Mouse (Mus musculus): ENCODE measurements at regions not wholly inside any gene's neighbourhood (a gene's known extent, or its start where the extent isn't known, plus 50 kb on each side); places are given as distances from the start of the nearest gene placed in this dataset.
"Not testable (repeated sequence)": the region's sequence is repeated elsewhere in the genome, so short reads cannot be mapped to it uniquely, and the experiment has no call there.

- peak; percentile 72 for DNase-seq
- intact Hi-C loops (cut with DNase I) = no loop called here
These were observed 231.4 kb downstream of the Lpin1 start for GRCm38 (mm10) chr12:16379415-16379814.

- intact Hi-C loops (cut with DNase I) = no loop called here
- no peak for DNase-seq
These were observed 232.3 kb downstream of the Lpin1 start for GRCm38 (mm10) chr12:16378501-16378900.

GRCm38 (mm10) chr12:16374331-16374996 lies 236.3 kb downstream of the Lpin1 start:
- intact Hi-C loops (cut with DNase I) = no loop called here
- no peak for DNase-seq

GRCm38 (mm10) chr12:16370061-16370460 lies 240.7 kb downstream of the Lpin1 start:
- intact Hi-C loops (cut with DNase I) = no loop called here
- no peak for DNase-seq

GRCm38 (mm10) chr12:16362341-16362740 lies 248.4 kb downstream of the Lpin1 start:
- intact Hi-C loops (cut with DNase I) = no loop called here
- no peak for DNase-seq

GRCm38 (mm10) chr12:16358831-16359230 lies 251.9 kb downstream of the Lpin1 start:
- DNase-seq = no peak
- intact Hi-C loops (cut with DNase I) = no loop called here

GRCm38 (mm10) chr12:16354711-16355110 lies 256.1 kb downstream of the Lpin1 start:
- no peak for DNase-seq
- intact Hi-C loops (cut with DNase I) = no loop called here

GRCm38 (mm10) chr12:16351751-16352150 lies 259.0 kb downstream of the Lpin1 start:
- DNase-seq = no peak
- intact Hi-C loops (cut with DNase I) = no loop called here

- intact Hi-C loops (cut with DNase I) = no loop called here
- DNase-seq = no peak
These were observed 261.5 kb downstream of the Lpin1 start for GRCm38 (mm10) chr12:16349310-16349709.

- no peak for DNase-seq
- intact Hi-C loops (cut with DNase I) = no loop called here
These were observed 266.7 kb downstream of the Lpin1 start for GRCm38 (mm10) chr12:16344021-16344420.

GRCm38 (mm10) chr12:16342030-16342429 lies 268.7 kb downstream of the Lpin1 start:
- DNase-seq; intact Hi-C loops (cut with DNase I): not testable (repeated sequence)

- intact Hi-C loops (cut with DNase I) = no loop called here
- no peak for DNase-seq
These were observed 279.3 kb downstream of the Lpin1 start for GRCm38 (mm10) chr12:16331456-16331855.

GRCm38 (mm10) chr12:16329129-16329528 lies 281.6 kb downstream of the Lpin1 start:
- intact Hi-C loops (cut with DNase I) = no loop called here
- DNase-seq = no peak

GRCm38 (mm10) chr12:16320536-16321402 lies 290.0 kb downstream of the Lpin1 start:
- no peak for DNase-seq
- intact Hi-C loops (cut with DNase I) = no loop called here

- intact Hi-C loops (cut with DNase I) = no loop called here
These were observed 302.7 kb downstream of the Lpin1 start for GRCm38 (mm10) chr12:16308101-16308500.

GRCm38 (mm10) chr12:16304701-16305377 lies 305.9 kb downstream of the Lpin1 start:
- intact Hi-C loops (cut with DNase I) = no loop called here
- DNase-seq = peak; percentile 14

More at GRCm38 (mm10) chr12:16308101-16308500, 302.7 kb downstream of the Lpin1 start:
- DNase-seq = no peak

GRCm38 (mm10) chr12:16285061-16285460 lies 325.7 kb downstream of the Lpin1 start:
- intact Hi-C loops (cut with DNase I) = no loop called here
- DNase-seq = no peak

- intact Hi-C loops (cut with DNase I) = no loop called here
These were observed 331.6 kb downstream of the Lpin1 start for GRCm38 (mm10) chr12:16279146-16279545.

GRCm38 (mm10) chr12:16277567-16278332 lies 333.0 kb downstream of the Lpin1 start:
- peak; percentile 54 for DNase-seq
- intact Hi-C loops (cut with DNase I) = no loop called here

More at GRCm38 (mm10) chr12:16279146-16279545, 331.6 kb downstream of the Lpin1 start:
- no peak for DNase-seq

GRCm38 (mm10) chr12:16277144-16277543 lies 333.6 kb downstream of the Lpin1 start:
- DNase-seq = peak; percentile 21
- intact Hi-C loops (cut with DNase I) = no loop called here

- DNase-seq = no peak
- intact Hi-C loops (cut with DNase I) = no loop called here
These were observed 334.5 kb downstream of the Lpin1 start for GRCm38 (mm10) chr12:16276301-16276700.

All from left cerebral cortex, postnatal 4 days (tissue).